ENCODE assay signal across 14 mouse cellular contexts in genomic region chr9:29954031-29954430, GRCm38 (mm10). TPM values are rescaled to one million over a fixed set of nuclear protein-coding genes. Genes with fewer than 3 reads are reported as not detected.
DNase-seq lines count a peak whose midpoint lies in the region; ATAC-seq lines count a peak whose summit lies in the region.
"Had no signal": no experiment of that assay in that cellular context is flagged by ENCODE, and none has a peak within 500 bp of the region (broad histone marks: within the 10 kb centered on the region; RNA-seq: fewer than 3 reads in every experiment).

No protein-coding gene starts in this region.

- no peak overlapping the region for H3K4me2 ChIP-seq in kidney, embryonic 15.5 days
- H3K4me2 ChIP-seq: liver, embryonic 11.5 days had no signal

- peak; percentile 22 for DNase-seq in kidney, adult 11 months
- DNase-seq in cerebellum, adult 9-10 months: peak; percentile 63
- DNase-seq in layer of hippocampus, postnatal 10 days (ENCODE audit: low spot score in 2 of 2): peak; percentile 43 to 57
- peak; percentile 50 for DNase-seq in right cerebral cortex, postnatal 25 days
- DNase-seq in adrenal gland, postnatal 4 days (ENCODE audit: low spot score in 2 of 2): no peak
- no peak for DNase-seq in spleen, postnatal 36 days (ENCODE audit: low spot score in 2 of 2)
- DNase-seq: adrenal gland, adult 2 months; heart, postnatal 36 days; lung, postnatal 10 days; midbrain, embryonic 14.5 days; spleen, adult 18-20 months had no signal

- no peaks in the 10 kb centered on the region for H3K9me3 ChIP-seq in kidney, embryonic 15.5 days (replicated peaks)

- no peaks in the 10 kb centered on the region for H3K27me3 ChIP-seq in kidney, embryonic 15.5 days

- no peaks in the 10 kb centered on the region for H3K36me3 ChIP-seq in kidney, embryonic 15.5 days

- ATAC-seq in kidney, embryonic 15.5 days (replicated peaks; ENCODE audit: low FRiP score): no peak

- 58% methylated on average over 6 of the region's 6 CpGs for WGBS in kidney, embryonic 15.5 days

- no peaks in the 10 kb centered on the region for H3K4me1 ChIP-seq in kidney, embryonic 15.5 days

- no peak overlapping the region for H3K27ac ChIP-seq in kidney, embryonic 15.5 days

- no peak overlapping the region for H3K9ac ChIP-seq in kidney, embryonic 15.5 days

- no peak overlapping the region for H3K4me3 ChIP-seq in kidney, embryonic 15.5 days (replicated peaks)

RNA-seq across cellular contexts. Expression of gene Ntm, which starts 8.9 kb away (rescaled TPM):
- 39.7 and 45.5 TPM in 2 replicates for polyA plus RNA-seq in kidney, embryonic 15.5 days (2015; fragmentation: Nextera tagmentation; extraction: Ambion mirVana)
- total RNA-seq in layer of hippocampus, postnatal 10 days (2021): 100 to 1,000 TPM; 155 to 170 TPM
- 1 to 10 TPM; 5.4 to 6.2 TPM for total RNA-seq in adrenal gland, postnatal 4 days (2021)
- total RNA-seq: granulocyte monocyte progenitor cell, adult 5-6 weeks had no signal

Comparison
In these comparisons a context has a peak if more than half of its experiments do, and no peak if none do; other contexts are left out.
1. DNase-seq: peak in kidney, adult 11 months (single experiment), cerebellum, adult 9-10 months (single experiment), layer of hippocampus, postnatal 10 days (2 of 2) and right cerebral cortex, postnatal 25 days (single experiment); none in adrenal gland, postnatal 4 days (0 of 2) and spleen, postnatal 36 days (0 of 2).
2. RNA of gene Ntm, which starts 8.9 kb away (total RNA-seq): 155 to 170 TPM in layer of hippocampus, postnatal 10 days; 5.4 to 6.2 TPM in adrenal gland, postnatal 4 days; every median in the first group is over 10 times any median in the second.